Mouse (Mus musculus) cerebellum, adult 2 months (tissue): ENCODE data around the gene Mtm1.

ENCODE experiments used
- CTCF ChIP-seq: fragments of 200-500 bp; IDR thresholded peaks from 2 replicates; pipeline ENCODE4 v1.5.1; 2011; ENCODE audit warnings: low read depth, mild to moderate bottlenecking, control low read depth, low read length, moderate library complexity, borderline replicate concordance; ENCODE audit not compliant: insufficient read depth
- POLR2A ChIP-seq: fragments of 200-500 bp; IDR thresholded peaks from 2 replicates; pipeline ENCODE4 v1.6.1; 2011; ENCODE audit warnings: low read length, control low read depth, borderline replicate concordance; ENCODE audit not compliant: insufficient read depth

- TF ChIP-seq POLR2A (no peak), CTCF (no peak)
Observed at GRCm38 (mm10) chrX:71302148-71302547, 91.6 kb downstream of the Mtm1 start.
